Mouse (Mus musculus) heart, embryonic 15.5 days (tissue): ENCODE data around the gene Stk32b. TPM values are rescaled to one million over a fixed set of nuclear protein-coding genes. Genes with fewer than 3 reads are reported as not detected.

Source experiments
- ATAC-seq: fragments of 200-750 bp; cut with Nextera tagmentation; replicated peaks from 2 replicates; pipeline ENCODE4 v1.8.0; 2017; ENCODE audit warnings: low read depth, moderate TSS enrichment; ENCODE audit not compliant: insufficient number of reproducible peaks, insufficient read depth, low FRiP score
- H3K27ac ChIP-seq: fragments of 300-500 bp; sonication (generic); 2 replicates; pipeline ENCODE4 v1.5.1; 2015; ENCODE audit warnings: mild to moderate bottlenecking, inconsistent platforms
- H3K27me3 ChIP-seq: fragments of 300-500 bp; sonication (generic); 2 replicates; pipeline ENCODE4 v1.6.1; 2015; ENCODE audit warnings: inconsistent platforms
- H3K36me3 ChIP-seq: fragments of 300-500 bp; sonication (generic); 2 replicates; pipeline ENCODE4 v1.6.1; 2015; ENCODE audit warnings: mild to moderate bottlenecking, inconsistent platforms
- H3K4me1 ChIP-seq: fragments of 300-500 bp; sonication (generic); replicated peaks from 2 replicates; pipeline ENCODE4 v1.6.1; 2015; ENCODE audit warnings: inconsistent platforms
- H3K4me2 ChIP-seq: fragments of 300-500 bp; sonication (generic); 2 replicates; pipeline ENCODE4 v1.6.1; 2015; ENCODE audit warnings: inconsistent platforms, mild to moderate bottlenecking, moderate library complexity
- H3K4me3 ChIP-seq: fragments of 300-500 bp; sonication (generic); 2 replicates; pipeline ENCODE4 v1.5.1; 2015; ENCODE audit warnings: mild to moderate bottlenecking, inconsistent platforms
- H3K9ac ChIP-seq: fragments of 300-500 bp; sonication (generic); 2 replicates; pipeline ENCODE4 v1.6.1; 2015; ENCODE audit warnings: mild to moderate bottlenecking, inconsistent platforms
- H3K9me3 ChIP-seq: fragments of 300-500 bp; sonication (generic); replicated peaks from 2 replicates; pipeline ENCODE4 v1.6.1; 2016; ENCODE audit warnings: inconsistent platforms
- WGBS: fragments of 180-500 bp; shearing (Covaris S2); methylation state at CpG from one replicate; pipeline ENCODE4 v1.1.7; 2015; ENCODE audit warnings: mixed read lengths; 5-methylcytosine and 5-hydroxymethylcytosine counted together
- polyA plus RNA-seq: library from polyadenylated mRNA; unstranded; fragments of >200 nt; fragmentation: Nextera tagmentation; extraction: Ambion mirVana; gene quantifications from 2 replicates; pipeline ENCODE4 v1.2.1, GENCODE M21; 2015

Gene Stk32b
- polyA plus RNA-seq, 1 experiment from 2014 or later, result 0.79 TPM

- H3K27me3 ChIP-seq, result peaks cover 36% of the 10 kb centered on the region
- H3K4me1 ChIP-seq, result peaks cover 11% of the 10 kb centered on the region
- no peaks in the 10 kb centered on the region for H3K9me3 ChIP-seq
- WGBS, result 27% methylated on average over 6 of the region's 6 CpGs
- no peaks in the 10 kb centered on the region for H3K36me3 ChIP-seq
- H3K27ac ChIP-seq, result no peak overlapping the region
- H3K4me2 ChIP-seq, result no peak overlapping the region
- no peak overlapping the region for H3K9ac ChIP-seq
- H3K4me3 ChIP-seq, result no peak overlapping the region
- ATAC-seq, result no peak
Observed at GRCm38 (mm10) chr5:37720670-37721069, 3.7 kb upstream of the Stk32b start.

- peak overlapping the region; percentile 84 for H3K4me2 ChIP-seq
- peak overlapping the region; percentile 47 for H3K9ac ChIP-seq
- H3K4me1 ChIP-seq, result peaks cover 14% of the 10 kb centered on the region
- ATAC-seq, result no peak
- no peaks in the 10 kb centered on the region for H3K36me3 ChIP-seq
- H3K27ac ChIP-seq, result no peak overlapping the region
- peak overlapping the region; percentile 48 for H3K4me3 ChIP-seq
- peaks cover 44% of the 10 kb centered on the region for H3K27me3 ChIP-seq
- 1% methylated on average over 14 of the region's 14 CpGs for WGBS
- no peaks in the 10 kb centered on the region for H3K9me3 ChIP-seq
Observed at GRCm38 (mm10) chr5:37717384-37717963, 503 bp upstream of the Stk32b start.

- no peak overlapping the region for H3K4me2 ChIP-seq
- no peaks in the 10 kb centered on the region for H3K27me3 ChIP-seq
- WGBS, result 72% methylated on average over 5 of the region's 5 CpGs
- no peaks in the 10 kb centered on the region for H3K36me3 ChIP-seq
- 0 out of 2 replicates have a peak, but pooled peaks cover 5% of the 10 kb centered on the region for H3K4me1 ChIP-seq
- H3K27ac ChIP-seq, result no peak overlapping the region
- H3K9ac ChIP-seq, result no peak overlapping the region
- no peak for ATAC-seq
- H3K9me3 ChIP-seq, result no peaks in the 10 kb centered on the region; the same call in 1 of the 2 replicates
- H3K4me3 ChIP-seq, result no peak overlapping the region
Observed at GRCm38 (mm10) chr5:37709257-37709904, 7.6 kb downstream of the Stk32b start.

- H3K27ac ChIP-seq, result no peak overlapping the region
- no peak overlapping the region for H3K4me3 ChIP-seq
- no peaks in the 10 kb centered on the region; the same call in 1 of the 2 replicates for H3K9me3 ChIP-seq
- no peak overlapping the region for H3K9ac ChIP-seq
- no peaks in the 10 kb centered on the region for H3K4me1 ChIP-seq
- H3K36me3 ChIP-seq, result no peaks in the 10 kb centered on the region
- no peak overlapping the region for H3K4me2 ChIP-seq
- no peaks in the 10 kb centered on the region for H3K27me3 ChIP-seq
- WGBS, result 70% methylated on average over 3 of the region's 3 CpGs
- ATAC-seq, result no peak
Observed at GRCm38 (mm10) chr5:37708124-37708523, 8.8 kb downstream of the Stk32b start.

GRCm38 (mm10) chr5:37704962-37705361, 12.0 kb downstream of the Stk32b start:
- Histone ChIP-seq H3K9ac (no peak overlapping the region), H3K27me3 (no peaks in the 10 kb centered on the region), H3K36me3 (no peaks in the 10 kb centered on the region), H3K9me3 (no peaks in the 10 kb centered on the region; the same call in 1 of the 2 replicates), H3K4me3 (no peak overlapping the region), H3K4me2 (no peak overlapping the region), H3K27ac (no peak overlapping the region), H3K4me1 (0 out of 2 replicates have a peak, but pooled peaks cover 3% of the 10 kb centered on the region)
- ATAC-seq, result no peak
- 63% methylated on average over 2 of the region's 2 CpGs for WGBS

- Histone ChIP-seq H3K4me3 (no peak overlapping the region), H3K27ac (no peak overlapping the region), H3K4me2 (no peak overlapping the region), H3K36me3 (no peaks in the 10 kb centered on the region), H3K27me3 (no peaks in the 10 kb centered on the region), H3K9ac (no peak overlapping the region), H3K4me1 (0 out of 2 replicates have a peak, but pooled peaks cover 3% of the 10 kb centered on the region), H3K9me3 (no peaks in the 10 kb centered on the region)
- WGBS, result 46% methylated on average over 12 of the region's 12 CpGs
- no peak; the same call in 1 of the 2 replicates for ATAC-seq
Observed at GRCm38 (mm10) chr5:37699757-37700156, 17.2 kb downstream of the Stk32b start.

GRCm38 (mm10) chr5:37697286-37697685, 19.7 kb downstream of the Stk32b start:
- Histone ChIP-seq H3K27ac (no peak overlapping the region), H3K9me3 (no peaks in the 10 kb centered on the region), H3K9ac (no peak overlapping the region), H3K27me3 (no peaks in the 10 kb centered on the region), H3K4me2 (no peak overlapping the region), H3K36me3 (no peaks in the 10 kb centered on the region), H3K4me1 (0 out of 2 replicates have a peak, but pooled peaks cover 3% of the 10 kb centered on the region), H3K4me3 (no peak overlapping the region)
- 78% methylated on average over 7 of the region's 7 CpGs for WGBS
- ATAC-seq, result no peak

GRCm38 (mm10) chr5:37695773-37696172, 21.2 kb downstream of the Stk32b start:
- H3K9me3 ChIP-seq, result no peaks in the 10 kb centered on the region
- 56% methylated on average over 4 of the region's 4 CpGs for WGBS
- no peak overlapping the region for H3K27ac ChIP-seq
- no peaks in the 10 kb centered on the region for H3K27me3 ChIP-seq
- no peaks in the 10 kb centered on the region for H3K36me3 ChIP-seq
- H3K9ac ChIP-seq, result no peak overlapping the region
- no peak for ATAC-seq
- no peak overlapping the region for H3K4me3 ChIP-seq
- 0 out of 2 replicates have a peak, but pooled peaks cover 3% of the 10 kb centered on the region for H3K4me1 ChIP-seq
- H3K4me2 ChIP-seq, result no peak overlapping the region

- WGBS, result 73% methylated on average over 3 of the region's 3 CpGs
- H3K27ac ChIP-seq, result no peak overlapping the region
- no peak overlapping the region for H3K9ac ChIP-seq
- no peaks in the 10 kb centered on the region for H3K9me3 ChIP-seq
- H3K4me1 ChIP-seq, result no peaks in the 10 kb centered on the region
- no peaks in the 10 kb centered on the region for H3K36me3 ChIP-seq
- H3K27me3 ChIP-seq, result no peaks in the 10 kb centered on the region
- no peak for ATAC-seq
- no peak overlapping the region for H3K4me2 ChIP-seq
- no peak overlapping the region for H3K4me3 ChIP-seq
Observed at GRCm38 (mm10) chr5:37692759-37693158, 24.2 kb downstream of the Stk32b start.

- Histone ChIP-seq H3K27ac (no peak overlapping the region), H3K4me1 (no peaks in the 10 kb centered on the region), H3K27me3 (no peaks in the 10 kb centered on the region), H3K4me3 (no peak overlapping the region), H3K9me3 (no peaks in the 10 kb centered on the region), H3K36me3 (no peaks in the 10 kb centered on the region), H3K4me2 (no peak overlapping the region), H3K9ac (no peak overlapping the region)
- ATAC-seq, result no peak
- WGBS, result 71% methylated on average over 7 of the region's 7 CpGs
Observed at GRCm38 (mm10) chr5:37670781-37671180, 46.2 kb downstream of the Stk32b start.

- H3K36me3 ChIP-seq, result no peaks in the 10 kb centered on the region
- 73% methylated on average over 3 of the region's 3 CpGs for WGBS
- no peak for ATAC-seq
- no peak overlapping the region for H3K4me2 ChIP-seq
- no peak overlapping the region for H3K4me3 ChIP-seq
- H3K9ac ChIP-seq, result no peak overlapping the region
- no peaks in the 10 kb centered on the region for H3K27me3 ChIP-seq
- no peaks in the 10 kb centered on the region for H3K4me1 ChIP-seq
- no peaks in the 10 kb centered on the region for H3K9me3 ChIP-seq
- H3K27ac ChIP-seq, result no peak overlapping the region
Observed at GRCm38 (mm10) chr5:37664962-37665361, 52.0 kb downstream of the Stk32b start.

GRCm38 (mm10) chr5:37659177-37659576, 57.8 kb downstream of the Stk32b start:
- no peaks in the 10 kb centered on the region for H3K9me3 ChIP-seq
- no peak for ATAC-seq
- 79% methylated on average over 4 of the region's 4 CpGs for WGBS
- H3K27me3 ChIP-seq, result no peaks in the 10 kb centered on the region
- H3K27ac ChIP-seq, result no peak overlapping the region
- no peaks in the 10 kb centered on the region for H3K4me1 ChIP-seq
- no peaks in the 10 kb centered on the region for H3K36me3 ChIP-seq
- no peak overlapping the region for H3K4me3 ChIP-seq
- no peak overlapping the region for H3K4me2 ChIP-seq
- no peak overlapping the region for H3K9ac ChIP-seq
